In genomic region chr2:132257350-132258068, GRCm38 (mm10) we compare ENCODE assay signal across 31 mouse cellular contexts. TPM values are rescaled to one million over a fixed set of nuclear protein-coding genes. Genes with fewer than 3 reads are reported as not detected.
DNase-seq lines count a peak whose midpoint lies in the region; ATAC-seq and TF ChIP-seq lines count a peak whose summit lies in the region.
"Had no signal": no experiment of that assay in that cellular context is flagged by ENCODE, and none has a peak within 500 bp of the region (broad histone marks: within the 10 kb centered on the region; RNA-seq: fewer than 3 reads in every experiment).

No protein-coding gene starts in this region.

- H3K4me2 ChIP-seq in liver, embryonic 12.5 days: no peak overlapping the region
- H3K4me2 ChIP-seq in myocyte (ENCODE audit: low read depth): peak overlapping the region; percentile 44
- H3K4me2 ChIP-seq: embryonic facial prominence, embryonic 13.5 days; forebrain, embryonic 12.5 days; heart, embryonic 11.5 days; heart, embryonic 15.5 days; hindbrain, embryonic 13.5 days; intestine, embryonic 15.5 days had no signal

- intact Hi-C loops in gastrocnemius, postnatal 14 days (cut with DNase I; ENCODE audit: low total_unique reads): loop anchor here (5.0 kb wide), 1 partner anchor 50 kb away; no protein-coding TSS in a partner anchor

- 82% methylated on average over 6 of the region's 6 CpGs for WGBS in liver, embryonic 12.5 days (ENCODE audit: insufficient replicate concordance)

- DNase-seq in liver: no peak
- DNase-seq in ES-E14 (ENCODE audit: low read depth, low spot score): no peak
- no peak for DNase-seq in gastrocnemius, postnatal 14 days
- DNase-seq in lung, postnatal 14 days: no peak
- DNase-seq: adrenal gland, adult 2 months; adrenal gland, postnatal 14 days; cerebellum, adult 11 months; cerebellum, adult 2 months; cerebellum, adult 9-11 months; cerebellum, postnatal 25 days; embryo, embryonic 11 days; gastrocnemius, postnatal 10 days; heart, postnatal 10 days; heart, postnatal 36 days; kidney, adult 11 months; kidney, adult 8-10 months had no signal

- H3ac ChIP-seq in myocyte (ENCODE audit: control insufficient read depth, insufficient read length): no peak overlapping the region

- H3K36me3 ChIP-seq in liver, embryonic 12.5 days: peaks cover 14% of the 10 kb centered on the region
- H3K36me3 ChIP-seq in ES-E14 (ENCODE audit: control insufficient read depth, insufficient read depth, low read length, poor library complexity, severe bottlenecking): peaks cover 2% of the 10 kb centered on the region; the same call in 1 of the 2 replicates
- no peaks in the 10 kb centered on the region for H3K36me3 ChIP-seq in myocyte (ENCODE audit: control insufficient read depth, insufficient read depth)
- H3K36me3 ChIP-seq: embryonic facial prominence, embryonic 13.5 days; forebrain, embryonic 12.5 days; heart, embryonic 15.5 days; hindbrain, embryonic 10.5 days; hindbrain, embryonic 13.5 days; intestine, embryonic 15.5 days had no signal

- H3K27me3 ChIP-seq in liver, embryonic 12.5 days (replicated peaks): no peaks in the 10 kb centered on the region
- H3K27me3 ChIP-seq in myocyte (ENCODE audit: control insufficient read depth, insufficient read depth, insufficient read length): no peaks in the 10 kb centered on the region
- H3K27me3 ChIP-seq: embryonic facial prominence, embryonic 13.5 days; forebrain, embryonic 12.5 days; heart, embryonic 15.5 days; hindbrain, embryonic 13.5 days; intestine, embryonic 15.5 days; Patski had no signal

- no peaks in the 10 kb centered on the region for H3K9me3 ChIP-seq in liver, embryonic 12.5 days (replicated peaks)
- H3K9me3 ChIP-seq in ES-E14 (ENCODE audit: control insufficient read depth, insufficient read depth, low read depth, low read length): no peaks in the 10 kb centered on the region
- H3K9me3 ChIP-seq: embryonic facial prominence, embryonic 10.5 days; embryonic facial prominence, embryonic 13.5 days; forebrain, embryonic 12.5 days; heart, embryonic 15.5 days; hindbrain, embryonic 10.5 days; hindbrain, embryonic 13.5 days; intestine, embryonic 15.5 days had no signal

- H3K27ac ChIP-seq in liver, embryonic 12.5 days: no peak overlapping the region
- peak overlapping the region; percentile 93 for H3K27ac ChIP-seq in ES-E14 (ENCODE audit: insufficient read depth, low read depth, low read length, poor library complexity, severe bottlenecking)
- H3K27ac ChIP-seq: embryonic facial prominence, embryonic 10.5 days; embryonic facial prominence, embryonic 13.5 days; forebrain, embryonic 12.5 days; heart, embryonic 15.5 days; hindbrain, embryonic 10.5 days; hindbrain, embryonic 13.5 days; intestine, embryonic 15.5 days had no signal

- no peak for ATAC-seq in liver, embryonic 12.5 days
- ATAC-seq: CD4-positive, CD25-positive, alpha-beta regulatory T cell, adult 4 months; forebrain, embryonic 16.5 days; hindbrain, embryonic 16.5 days; intestine, embryonic 15.5 days; Patski had no signal

- H3K79me2 ChIP-seq in myocyte (ENCODE audit: control insufficient read depth, insufficient read depth): peaks cover 6% of the 10 kb centered on the region

- TF ChIP-seq POLR2A in myocyte (IDR thresholded peaks at IDR 0.05; ENCODE audit: insufficient read length, low read depth): no peak

- in situ Hi-C loops in ES-E14 (cut with MboI; ENCODE audit: low sequenced_read_pairs in 2 of 2, unreplicated experiment in 2 of 2): no loop called here

- H3K4me3 ChIP-seq in liver, embryonic 12.5 days: no peak overlapping the region
- H3K4me3 ChIP-seq in ES-E14 (ENCODE audit: insufficient read depth in 1 of 2, low read depth in 1 of 2, low read length in 2 of 2, poor library complexity in 1 of 2, severe bottlenecking in 1 of 2) (peak overlapping the region in 1 of 2 experiments; percentile 31; a peak in 1 of 4 replicates), myocyte (no peak overlapping the region)
- H3K4me3 ChIP-seq: embryonic facial prominence, embryonic 10.5 days; embryonic facial prominence, embryonic 13.5 days; erythroblast, embryonic 14.5 days; forebrain, embryonic 12.5 days; heart, embryonic 15.5 days; hindbrain, embryonic 10.5 days; hindbrain, embryonic 13.5 days; intestine, embryonic 15.5 days had no signal

- peaks cover 18% of the 10 kb centered on the region for H3K4me1 ChIP-seq in liver, embryonic 12.5 days
- H3K4me1 ChIP-seq in ES-E14 (ENCODE audit: control insufficient read depth in 2 of 2, insufficient read depth in 2 of 2, low read length in 2 of 2, poor library complexity in 1 of 2): peaks cover 0 to 5% of the 10 kb centered on the region in 2 experiments; a peak in 3 of 4 replicates
- H3K4me1 ChIP-seq: embryonic facial prominence, embryonic 13.5 days; hindbrain, embryonic 13.5 days; intestine, embryonic 15.5 days had no signal

- H3K9ac ChIP-seq in liver, embryonic 12.5 days: peak overlapping the region; percentile 35; the same call in 1 of the 2 replicates
- peak overlapping the region; percentile 45; the same call in 1 of the 2 replicates for H3K9ac ChIP-seq in ES-E14 (ENCODE audit: insufficient read depth, low read depth, low read length, poor library complexity, severe bottlenecking)
- H3K9ac ChIP-seq: embryonic facial prominence, embryonic 13.5 days; forebrain, embryonic 12.5 days; heart, embryonic 15.5 days; hindbrain, embryonic 13.5 days; intestine, embryonic 15.5 days had no signal

TF ChIP-seq in ES-E14, 5 proteins besides CTCF, POLR2A, EP300 and RAD21:
- TF ChIP-seq HCFC1 (IDR thresholded peaks at IDR 0.05; ENCODE audit: borderline replicate concordance, insufficient read depth, low read length) (no peak), CHD2 (IDR thresholded peaks at IDR 0.05; ENCODE audit: low read depth, low read length) (no peak), MAFK (IDR thresholded peaks at IDR 0.05; ENCODE audit: insufficient read depth, low read depth, low read length) (no peak), ZC3H11A (IDR thresholded peaks at IDR 0.05; ENCODE audit: borderline replicate concordance, low read depth, low read length) (no peak), ZNF384 (IDR thresholded peaks at IDR 0.05; ENCODE audit: low read depth, low read length) (no peak)
TF ChIP-seq in ES-E14: peak in this region for 0.

TF ChIP-seq in myocyte, 11 proteins besides CTCF, POLR2A, EP300 and RAD21:
- no peak for TF ChIP-seq REST (IDR thresholded peaks at IDR 0.05; ENCODE audit: insufficient read depth, insufficient read length)
- TF ChIP-seq MAX (IDR thresholded peaks at IDR 0.05; ENCODE audit: low read depth): no peak
- no peak for TF ChIP-seq MYOG (IDR thresholded peaks at IDR 0.05; ENCODE audit: control insufficient read depth in 1 of 3, insufficient read depth in 1 of 3, insufficient read length in 2 of 3, low read depth in 2 of 3)
- TF ChIP-seq CEBPB (IDR thresholded peaks at IDR 0.05; ENCODE audit: insufficient read depth, poor library complexity, severe bottlenecking): no peak
- TF ChIP-seq E2F4 (IDR thresholded peaks at IDR 0.05; ENCODE audit: insufficient read depth): no peak
- no peak for TF ChIP-seq TCF3 (IDR thresholded peaks at IDR 0.05; ENCODE audit: insufficient read length, low read depth)

RNA-seq across cellular contexts. Expression of gene Pcna, which starts 4.4 kb away (rescaled TPM):
- polyA plus RNA-seq in liver, embryonic 12.5 days (2016; fragmentation: Nextera tagmentation; extraction: Ambion mirVana): 353 and 360 TPM in 2 replicates
- total RNA-seq in ES-E14 (2012; rRNA removed): 296 and 370 TPM in 2 replicates
- polyA plus RNA-seq in myocyte (2012; fragmentation: generic; extraction: Trizol): 65.5 TPM
- total RNA-seq in gastrocnemius, postnatal 14 days (2021): 10 to 100 TPM; 24.7 to 29.9 TPM

RNA-seq across cellular contexts. Expression of gene Cds2, which starts 5.4 kb away (rescaled TPM):
- 13.7 and 15.4 TPM in 2 replicates for polyA plus RNA-seq in liver, embryonic 12.5 days (2016; fragmentation: Nextera tagmentation; extraction: Ambion mirVana)
- total RNA-seq in ES-E14 (2012; rRNA removed): 73.9 and 160 TPM in 2 replicates
- 30.3 TPM for polyA plus RNA-seq in myocyte (2012; fragmentation: generic; extraction: Trizol)
- total RNA-seq in gastrocnemius, postnatal 14 days (2021): 10 to 100 TPM; 22.2 to 22.4 TPM

RNA-seq across cellular contexts. Expression of gene Tmem230, which starts 9.9 kb away (rescaled TPM):
- 24.4 and 25.7 TPM in 2 replicates for polyA plus RNA-seq in liver, embryonic 12.5 days (2016; fragmentation: Nextera tagmentation; extraction: Ambion mirVana)
- 31.8 and 36.0 TPM in 2 replicates for total RNA-seq in ES-E14 (2012; rRNA removed)
- polyA plus RNA-seq in myocyte (2012; fragmentation: generic; extraction: Trizol): 76.6 TPM
- total RNA-seq in gastrocnemius, postnatal 14 days (2021): 10 to 100 TPM; 20.4 to 22.1 TPM
